Mouse (Mus musculus): Measurements from ENCODE around the gene Sik1.
A peak's percentile ranks its signal among the peaks of the same experiment; 100 is the strongest.

DNA sequence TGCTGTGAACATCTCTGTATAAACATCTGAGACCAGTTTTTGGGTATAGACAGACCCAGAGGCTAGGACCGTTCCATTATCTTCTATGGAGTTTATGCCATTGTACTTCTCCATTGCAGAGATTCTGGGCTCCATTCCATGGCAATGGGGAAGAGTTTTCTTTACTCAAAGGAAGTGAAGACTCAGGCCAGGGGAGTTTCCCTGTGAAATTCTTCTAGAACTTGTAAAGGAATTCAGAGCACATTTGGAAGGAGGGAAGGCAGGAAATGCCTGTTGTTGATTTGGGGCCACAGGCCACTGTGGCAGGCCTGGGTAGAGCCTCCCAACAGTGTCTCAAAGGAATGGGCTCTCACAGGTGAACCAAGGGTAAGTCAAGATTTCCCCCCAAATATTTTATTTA lies 11.7 kb downstream of the Sik1 start:
- TF ChIP-seq CTCF (IDR thresholded peaks at IDR 0.05; ENCODE audit: insufficient read depth, low read length): no peak
- 0 out of 2 replicates have a peak, but pooled peaks have one; percentile 4 for TF ChIP-seq POLR2A (IDR thresholded peaks at IDR 0.05; ENCODE audit: borderline replicate concordance, extremely low read depth, low read depth, low read length)
